Mouse (Mus musculus) neural tube, embryonic 11.5 days (tissue): ENCODE results near the gene Itpr1. TPM values are rescaled to one million over a fixed set of nuclear protein-coding genes. Genes with fewer than 3 reads are reported as not detected.

Experiments used
- ATAC-seq: fragments of 200-750 bp; cut with Nextera tagmentation; 2 replicates; pipeline ENCODE4 v1.8.0; 2017; ENCODE audit warnings: moderate number of reproducible peaks, mild to moderate bottlenecking, moderate TSS enrichment, moderate library complexity; ENCODE audit not compliant: insufficient read depth, low FRiP score, low TSS enrichment
- DNase-seq: peaks from one replicate; pipeline ENCODE4 v3.0.0-alpha.2; 2015; ENCODE audit warnings: low spot score
- H3K27ac ChIP-seq: fragments of 300-500 bp; sonication (generic); 2 replicates; pipeline ENCODE4 v1.5.1; 2014; ENCODE audit warnings: low read depth, mild to moderate bottlenecking, low read length
- H3K27me3 ChIP-seq: fragments of 300-500 bp; sonication (generic); 2 replicates; pipeline ENCODE4 v1.6.1; 2014; ENCODE audit warnings: mild to moderate bottlenecking, low read length, mixed read lengths; ENCODE audit not compliant: control insufficient read depth, insufficient read depth
- H3K36me3 ChIP-seq: fragments of 300-500 bp; sonication (generic); 2 replicates; pipeline ENCODE4 v1.6.1; 2014; ENCODE audit warnings: mild to moderate bottlenecking, low read length, moderate library complexity, mixed read lengths; ENCODE audit not compliant: control insufficient read depth, insufficient read depth
- H3K4me1 ChIP-seq: fragments of 300-500 bp; sonication (generic); 2 replicates; pipeline ENCODE4 v1.6.1; 2014; ENCODE audit warnings: low read length, mixed read lengths; ENCODE audit not compliant: control insufficient read depth, insufficient read depth
- H3K4me2 ChIP-seq: fragments of 300-500 bp; sonication (generic); 2 replicates; pipeline ENCODE4 v1.6.1; 2014; ENCODE audit warnings: low read depth, mild to moderate bottlenecking, moderate library complexity
- H3K4me3 ChIP-seq: fragments of 300-500 bp; sonication (generic); 2 replicates; pipeline ENCODE4 v1.5.1; 2014; ENCODE audit warnings: low read depth, low read length
- H3K9ac ChIP-seq: fragments of 300-500 bp; sonication (generic); 2 replicates; pipeline ENCODE4 v1.6.1; 2014; ENCODE audit warnings: mild to moderate bottlenecking, low read length
- H3K9me3 ChIP-seq: fragments of 300-500 bp; sonication (generic); 2 replicates; pipeline ENCODE4 v1.6.1; 2016; ENCODE audit warnings: low read length; ENCODE audit not compliant: control insufficient read depth
- WGBS: fragments of 180-500 bp; shearing (Covaris S2); extraction: QIAGEN DNeasy Blood & Tissue Kit; methylation state at CpG from one replicate; pipeline ENCODE4 v1.1.7; 2014; 5-methylcytosine and 5-hydroxymethylcytosine counted together
- polyA plus RNA-seq: library from polyadenylated mRNA; unstranded; fragments of >200 nt; fragmentation: Nextera tagmentation; extraction: Ambion mirVana; gene quantifications from 2 replicates; pipeline ENCODE4 v1.2.1, GENCODE M21; 2014

The Itpr1 gene
- polyA plus RNA-seq, 1 experiment from 2014 or later = 8.4 TPM

GRCm38 (mm10) chr6:108273451-108273850, 60.6 kb downstream of the Itpr1 start:
- 82% methylated on average over 7 of the region's 7 CpGs for WGBS
- ATAC-seq = no peak
- no peak overlapping the region for H3K27ac ChIP-seq

GRCm38 (mm10) chr6:108274364-108275084, 61.6 kb downstream of the Itpr1 start:
- WGBS = 79% methylated on average over 10 of the region's 10 CpGs
- Histone ChIP-seq H3K4me2 (no peak overlapping the region), H3K27ac (no peak overlapping the region), H3K9me3 (no peaks in the 10 kb centered on the region), H3K36me3 (no peaks in the 10 kb centered on the region), H3K4me1 (no peaks in the 10 kb centered on the region; the same call in 1 of the 2 replicates), H3K9ac (no peak overlapping the region), H3K4me3 (no peak overlapping the region), H3K27me3 (no peaks in the 10 kb centered on the region)
- DNase-seq (no peak), ATAC-seq (no peak)

More at GRCm38 (mm10) chr6:108273451-108273850, 60.6 kb downstream of the Itpr1 start:
- H3K36me3 ChIP-seq = no peaks in the 10 kb centered on the region
- H3K4me2 ChIP-seq = no peak overlapping the region
- H3K9ac ChIP-seq = no peak overlapping the region
- DNase-seq = no peak
- no peaks in the 10 kb centered on the region; the same call in 1 of the 2 replicates for H3K4me1 ChIP-seq
- H3K9me3 ChIP-seq = no peaks in the 10 kb centered on the region
- H3K27me3 ChIP-seq = no peaks in the 10 kb centered on the region
- H3K4me3 ChIP-seq = no peak overlapping the region

- Histone ChIP-seq H3K9ac (no peak overlapping the region), H3K27me3 (no peaks in the 10 kb centered on the region), H3K4me3 (no peak overlapping the region), H3K4me2 (no peak overlapping the region), H3K4me1 (no peaks in the 10 kb centered on the region; the same call in 1 of the 2 replicates), H3K27ac (no peak overlapping the region), H3K9me3 (no peaks in the 10 kb centered on the region), H3K36me3 (no peaks in the 10 kb centered on the region)
- no peak for ATAC-seq
- no peak for DNase-seq
- 86% methylated on average over 12 of the region's 12 CpGs for WGBS
These were observed 64.1 kb downstream of the Itpr1 start for GRCm38 (mm10) chr6:108276880-108277507.

- no peaks in the 10 kb centered on the region; the same call in 1 of the 2 replicates for H3K4me1 ChIP-seq
- no peaks in the 10 kb centered on the region for H3K36me3 ChIP-seq
- H3K4me2 ChIP-seq = no peak overlapping the region
- DNase-seq = no peak
- no peaks in the 10 kb centered on the region for H3K9me3 ChIP-seq
- H3K27me3 ChIP-seq = no peaks in the 10 kb centered on the region
- no peak for ATAC-seq
- no peak overlapping the region for H3K4me3 ChIP-seq
- no peak overlapping the region for H3K9ac ChIP-seq
- no peak overlapping the region for H3K27ac ChIP-seq
- 92% methylated on average over 12 of the region's 12 CpGs for WGBS
These were observed 64.9 kb downstream of the Itpr1 start for GRCm38 (mm10) chr6:108277622-108278396.

- no peak for ATAC-seq
These were observed 66.1 kb downstream of the Itpr1 start for GRCm38 (mm10) chr6:108278826-108279630.

GRCm38 (mm10) chr6:108282131-108282530, 69.2 kb downstream of the Itpr1 start:
- DNase-seq (no peak), ATAC-seq (no peak)
- no peaks in the 10 kb centered on the region for H3K4me1 ChIP-seq
- WGBS = 92% methylated on average over 4 of the region's 4 CpGs
- no peak overlapping the region for H3K27ac ChIP-seq
- H3K27me3 ChIP-seq = no peaks in the 10 kb centered on the region
- no peak overlapping the region for H3K4me2 ChIP-seq
- H3K36me3 ChIP-seq = no peaks in the 10 kb centered on the region
- H3K9me3 ChIP-seq = no peaks in the 10 kb centered on the region
- no peak overlapping the region for H3K4me3 ChIP-seq
- H3K9ac ChIP-seq = no peak overlapping the region

More at GRCm38 (mm10) chr6:108278826-108279630, 66.1 kb downstream of the Itpr1 start:
- no peak overlapping the region for H3K4me2 ChIP-seq
- H3K36me3 ChIP-seq = no peaks in the 10 kb centered on the region
- no peaks in the 10 kb centered on the region for H3K27me3 ChIP-seq
- H3K9ac ChIP-seq = no peak overlapping the region
- H3K27ac ChIP-seq = no peak overlapping the region
- DNase-seq = no peak
- H3K9me3 ChIP-seq = no peaks in the 10 kb centered on the region
- no peak overlapping the region for H3K4me3 ChIP-seq
- 90% methylated on average over 11 of the region's 11 CpGs for WGBS
- no peaks in the 10 kb centered on the region; the same call in 1 of the 2 replicates for H3K4me1 ChIP-seq

GRCm38 (mm10) chr6:108282621-108283020, 69.7 kb downstream of the Itpr1 start:
- Histone ChIP-seq H3K27me3 (no peaks in the 10 kb centered on the region), H3K9ac (no peak overlapping the region), H3K4me3 (no peak overlapping the region), H3K4me1 (no peaks in the 10 kb centered on the region), H3K36me3 (no peaks in the 10 kb centered on the region), H3K27ac (no peak overlapping the region), H3K9me3 (no peaks in the 10 kb centered on the region), H3K4me2 (no peak overlapping the region)
- 86% methylated on average over 3 of the region's 3 CpGs for WGBS
- ATAC-seq (no peak), DNase-seq (no peak)

- Histone ChIP-seq H3K27ac (no peak overlapping the region), H3K4me3 (no peak overlapping the region), H3K9me3 (no peaks in the 10 kb centered on the region), H3K4me1 (no peaks in the 10 kb centered on the region), H3K4me2 (no peak overlapping the region), H3K36me3 (no peaks in the 10 kb centered on the region), H3K27me3 (no peaks in the 10 kb centered on the region), H3K9ac (no peak overlapping the region)
- ATAC-seq = no peak
- DNase-seq = no peak
- 94% methylated on average over 3 of the region's 3 CpGs for WGBS
These were observed 71.8 kb downstream of the Itpr1 start for GRCm38 (mm10) chr6:108284688-108285087.
